Mouse (Mus musculus) inflammation-experienced regulatory T-cells, adult 6 months (primary cell): ENCODE results near the gene 9330182O14Rik. TPM values are rescaled to one million over a fixed set of nuclear protein-coding genes. Genes with fewer than 3 reads are reported as not detected.

ENCODE experiments used
- ATAC-seq: one replicate; pipeline ENCODE4 v1.8.0; 2017
- polyA plus RNA-seq, 3 experiments: library from polyadenylated mRNA; unstranded; fragments of 100-300 nt; shearing (Covaris generic); gene quantifications; one replicate each; pipeline ENCODE4 v1.2.1; 2017

The 9330182O14Rik gene
- not detected for polyA plus RNA-seq

- ATAC-seq: no peak
Observed at GRCm38 (mm10) chr15:40134152-40134792, at the start of gene 9330182O14Rik. 9330182O14Rik (plus strand) TSS chr15:40134365.

GRCm38 (mm10) chr15:40103304-40103703 is 30.9 kb upstream of the 9330182O14Rik start:
- ATAC-seq: no peak

GRCm38 (mm10) chr15:40105712-40106111 is 28.5 kb upstream of the 9330182O14Rik start:
- no peak for ATAC-seq

DNA sequence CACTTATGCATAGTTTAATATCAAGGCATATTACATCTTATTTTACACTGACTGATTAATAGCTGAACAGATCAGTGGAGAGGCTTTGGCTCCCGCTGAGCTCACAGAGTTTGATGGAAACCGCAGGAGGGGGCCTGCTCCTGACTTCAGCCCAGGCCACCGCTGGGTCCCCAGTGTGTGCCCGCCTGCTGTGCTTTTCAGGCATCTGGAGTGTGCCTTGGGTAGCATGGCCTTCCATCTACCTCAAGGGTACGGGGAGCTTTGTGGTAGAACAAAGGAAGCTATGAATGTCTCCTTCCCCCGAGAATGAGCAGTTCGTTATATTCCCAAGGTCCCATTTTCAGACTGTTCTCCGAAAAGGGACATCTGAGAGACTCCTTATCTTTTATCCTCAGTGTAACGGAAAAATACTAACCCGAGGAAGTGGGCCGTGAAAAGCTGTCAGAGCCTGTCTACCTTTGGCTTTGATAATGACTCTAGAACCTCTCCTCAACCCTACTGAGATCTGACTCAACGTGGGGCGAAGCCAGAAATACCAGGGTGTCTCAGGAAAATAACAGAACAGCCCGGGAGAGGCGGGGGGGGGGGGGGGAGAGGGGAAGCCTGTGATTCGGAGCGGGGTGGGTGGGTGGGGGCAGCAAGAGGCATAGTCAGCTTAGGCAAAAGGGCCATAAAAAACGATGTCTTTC is 20.1 kb upstream of the 9330182O14Rik start:
- ATAC-seq: no peak

DNA sequence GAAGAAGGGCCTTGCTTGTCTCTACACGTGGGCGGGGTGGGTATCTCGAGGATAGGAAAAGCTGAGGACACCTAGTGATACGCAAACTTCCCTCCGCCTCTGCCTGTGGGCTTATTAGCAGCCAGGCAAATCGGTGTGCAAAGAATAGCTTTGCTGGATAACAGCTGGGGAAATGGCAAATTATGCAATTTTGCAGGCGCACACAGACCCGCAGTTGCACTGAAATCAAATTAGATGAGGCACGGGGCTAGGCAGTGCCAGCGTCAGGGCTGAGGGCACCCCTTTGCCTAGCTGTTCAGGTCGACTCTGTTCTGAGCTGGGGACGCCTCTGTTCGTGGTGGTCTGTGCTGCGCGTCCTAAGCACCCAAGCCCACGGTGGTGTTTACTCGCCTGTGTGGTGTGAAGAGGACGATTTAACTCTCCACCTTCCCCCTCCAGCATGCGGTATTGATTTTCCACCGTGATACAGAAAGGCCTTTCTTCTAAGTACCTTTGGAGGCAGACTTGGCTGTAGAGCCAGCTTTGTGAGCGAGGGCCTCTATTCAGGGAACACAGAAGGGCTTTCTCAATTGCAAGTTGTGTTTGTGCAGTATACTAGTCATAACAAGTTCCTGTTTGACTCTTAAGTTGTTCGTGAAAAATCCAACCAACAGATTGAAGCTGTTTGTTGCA is 19.4 kb upstream of the 9330182O14Rik start:
- ATAC-seq: no peak

DNA sequence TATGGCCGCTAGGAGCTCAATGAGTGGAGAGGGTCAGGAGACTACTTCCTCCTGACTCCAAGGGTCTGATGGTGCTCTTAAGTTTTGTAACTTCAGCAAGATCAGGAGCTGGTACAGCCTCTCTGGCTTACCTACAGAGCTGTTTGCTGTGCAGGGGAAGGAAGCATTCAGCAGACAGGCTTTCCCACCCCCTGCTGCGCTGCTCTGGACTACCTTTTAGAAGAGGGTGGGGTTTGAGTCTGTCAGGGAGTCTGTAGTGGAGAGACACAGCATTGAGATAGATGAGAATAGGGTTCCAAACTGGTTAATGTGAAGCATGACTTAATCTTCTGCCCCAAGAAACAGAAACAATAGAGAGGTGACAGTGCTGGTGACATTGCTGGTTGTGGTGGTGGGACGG is 17.8 kb upstream of the 9330182O14Rik start:
- ATAC-seq: no peak

DNA sequence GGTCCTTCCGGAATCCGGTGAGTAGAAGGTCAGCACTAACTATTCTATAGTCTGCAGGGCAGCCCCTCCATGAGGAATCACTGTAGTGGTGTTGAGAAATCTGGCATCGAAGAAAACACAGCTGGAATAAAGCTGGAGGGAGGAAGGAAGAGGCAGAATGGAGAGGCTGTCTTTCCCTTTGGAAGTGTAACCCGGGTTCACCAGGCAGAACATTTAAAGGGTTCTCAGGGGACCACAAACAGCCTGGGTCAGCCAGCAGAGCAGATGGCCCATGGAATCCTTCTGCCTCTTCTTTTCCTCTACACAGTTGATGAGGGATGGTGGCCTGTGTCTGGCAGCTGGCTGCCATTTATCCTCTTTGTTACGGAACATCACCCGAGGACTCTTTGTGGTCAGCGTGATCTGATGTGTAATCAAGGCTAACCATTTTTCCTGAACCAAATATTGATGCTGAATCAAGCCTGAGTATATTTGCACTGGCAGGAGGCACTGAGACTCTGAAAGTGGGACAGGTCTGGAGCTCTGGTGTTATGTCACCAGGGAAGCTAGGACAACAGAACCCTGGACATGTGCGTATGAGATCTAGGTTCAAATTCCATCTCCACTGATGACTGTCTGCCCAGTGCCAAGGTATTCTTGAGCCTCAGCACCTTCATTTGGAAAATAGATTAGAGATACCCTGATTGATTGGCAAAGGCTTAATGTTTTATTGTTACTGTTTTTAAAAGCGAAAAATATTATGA is 9.8 kb upstream of the 9330182O14Rik start:
- no peak for ATAC-seq

DNA sequence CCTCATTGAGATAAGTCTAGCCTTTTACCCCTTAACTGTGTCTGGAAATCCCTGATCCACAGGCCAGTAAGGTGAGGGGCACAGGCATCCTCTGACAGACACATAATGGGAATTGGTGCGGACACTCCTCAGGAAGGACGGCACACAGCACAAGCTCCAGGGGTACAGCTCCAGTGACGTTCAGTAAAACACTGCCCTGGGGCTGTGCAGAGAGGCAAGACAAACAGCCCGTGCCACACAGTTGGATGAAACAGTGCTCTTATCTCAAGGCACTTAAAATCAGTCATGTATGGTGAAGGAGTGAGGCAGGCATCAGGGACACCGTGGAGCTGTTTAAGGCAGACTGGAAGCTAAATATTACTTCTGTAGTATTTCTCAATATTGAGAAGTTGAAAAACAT is 4.7 kb upstream of the 9330182O14Rik start:
- ATAC-seq: no peak

DNA sequence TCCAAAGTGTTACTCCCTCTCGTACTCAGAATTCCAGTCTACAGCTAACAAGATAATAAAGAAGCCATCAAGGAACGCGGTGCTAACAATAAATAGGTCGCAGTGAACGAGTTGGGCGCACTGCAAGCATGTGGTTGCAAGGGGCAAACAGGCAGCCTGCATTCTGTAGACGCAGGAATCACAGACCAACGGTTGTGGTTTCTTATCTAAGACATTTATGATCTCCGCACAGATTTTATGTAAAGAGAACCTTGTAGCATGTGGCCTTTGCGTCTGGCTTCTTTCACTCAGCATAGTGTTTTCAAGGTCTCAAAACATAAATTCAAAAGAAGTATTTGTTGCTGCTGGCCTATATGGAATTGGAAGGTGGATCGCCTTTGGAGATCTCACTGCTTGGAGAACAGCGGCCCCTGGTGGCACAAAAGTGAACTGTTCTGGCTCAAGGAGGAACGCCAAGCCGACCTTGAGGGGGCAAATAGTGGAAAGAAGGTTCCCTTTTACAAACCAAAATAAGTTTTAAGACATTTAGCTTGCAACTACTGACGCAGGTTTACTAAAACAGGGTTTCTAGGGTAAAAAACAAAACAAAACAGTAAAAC is 3.2 kb upstream of the 9330182O14Rik start:
- peak; percentile 60 for ATAC-seq

GRCm38 (mm10) chr15:40132408-40132807 is 1.8 kb upstream of the 9330182O14Rik start:
- ATAC-seq: no peak

DNA sequence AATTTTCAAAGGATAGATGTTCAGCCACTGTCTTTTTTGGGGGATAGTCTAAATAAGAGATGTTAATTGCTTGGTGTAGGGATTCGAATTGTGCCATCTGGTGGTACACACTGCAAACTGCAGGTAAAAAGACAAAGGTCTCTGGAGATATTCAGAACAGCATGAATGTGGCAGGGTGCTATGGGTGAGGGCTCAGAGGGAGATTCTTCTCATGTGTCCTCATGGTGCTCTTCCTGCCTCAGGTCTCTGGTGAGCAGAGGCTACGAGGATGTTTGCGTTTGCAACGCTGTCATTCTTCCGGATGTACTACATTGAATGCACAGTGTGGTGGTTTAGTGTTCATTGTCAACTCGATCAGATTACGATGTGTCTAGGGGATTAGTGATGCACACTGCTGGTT is 10.1 kb downstream of the 9330182O14Rik start:
- ATAC-seq: no peak

DNA sequence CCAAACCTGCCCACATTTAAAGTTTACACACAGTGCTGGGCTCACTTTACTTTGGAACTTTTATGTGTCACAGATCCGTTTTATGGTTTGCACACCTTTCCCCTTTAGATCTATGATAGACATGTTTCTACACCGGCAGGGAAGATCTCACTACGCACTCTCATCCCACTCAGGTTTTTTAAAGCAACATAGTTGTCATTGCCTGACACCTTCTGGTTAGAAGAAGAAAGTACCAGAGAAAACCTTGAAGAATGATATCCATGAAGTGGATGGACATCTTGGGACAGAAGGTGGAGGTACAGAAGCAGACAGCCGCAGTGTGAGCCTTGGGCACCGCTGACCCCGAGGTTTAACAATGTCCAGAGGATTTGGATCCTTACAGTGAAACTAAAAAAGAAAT is 23.5 kb downstream of the 9330182O14Rik start:
- ATAC-seq: no peak

DNA sequence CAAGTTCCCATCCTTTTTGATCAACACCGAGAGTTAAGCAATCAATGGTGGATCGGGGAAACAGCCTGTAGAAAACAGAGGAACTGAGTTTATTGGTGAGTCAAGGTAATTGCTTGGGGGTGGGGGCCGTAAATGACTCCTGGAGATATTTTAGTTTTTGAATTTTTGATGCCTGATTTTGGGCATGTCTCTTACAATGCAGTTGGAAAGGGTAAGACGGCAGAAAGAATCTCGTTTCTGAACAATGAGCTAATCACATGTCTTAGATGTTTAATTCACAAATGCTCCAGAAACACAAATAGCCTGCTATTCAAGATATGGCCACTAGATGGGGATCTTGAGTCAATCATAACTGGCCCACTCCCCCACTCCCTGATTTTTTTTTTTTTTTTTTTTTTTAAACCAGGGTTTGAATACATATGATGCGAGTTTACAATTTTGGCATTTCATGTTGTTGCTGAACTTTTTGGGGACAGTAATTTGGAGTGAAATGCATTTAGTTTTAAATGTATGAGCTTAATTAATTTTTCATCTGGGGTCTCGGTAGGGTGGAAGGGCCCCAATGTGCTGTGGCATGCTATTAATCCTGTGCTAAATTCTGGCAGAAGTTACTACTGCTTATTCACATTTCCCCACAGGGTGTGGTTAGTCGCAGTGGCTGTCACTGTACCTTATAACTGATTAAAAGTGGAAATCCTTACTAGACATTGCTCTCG is 32.6 kb downstream of the 9330182O14Rik start:
- no peak for ATAC-seq

DNA sequence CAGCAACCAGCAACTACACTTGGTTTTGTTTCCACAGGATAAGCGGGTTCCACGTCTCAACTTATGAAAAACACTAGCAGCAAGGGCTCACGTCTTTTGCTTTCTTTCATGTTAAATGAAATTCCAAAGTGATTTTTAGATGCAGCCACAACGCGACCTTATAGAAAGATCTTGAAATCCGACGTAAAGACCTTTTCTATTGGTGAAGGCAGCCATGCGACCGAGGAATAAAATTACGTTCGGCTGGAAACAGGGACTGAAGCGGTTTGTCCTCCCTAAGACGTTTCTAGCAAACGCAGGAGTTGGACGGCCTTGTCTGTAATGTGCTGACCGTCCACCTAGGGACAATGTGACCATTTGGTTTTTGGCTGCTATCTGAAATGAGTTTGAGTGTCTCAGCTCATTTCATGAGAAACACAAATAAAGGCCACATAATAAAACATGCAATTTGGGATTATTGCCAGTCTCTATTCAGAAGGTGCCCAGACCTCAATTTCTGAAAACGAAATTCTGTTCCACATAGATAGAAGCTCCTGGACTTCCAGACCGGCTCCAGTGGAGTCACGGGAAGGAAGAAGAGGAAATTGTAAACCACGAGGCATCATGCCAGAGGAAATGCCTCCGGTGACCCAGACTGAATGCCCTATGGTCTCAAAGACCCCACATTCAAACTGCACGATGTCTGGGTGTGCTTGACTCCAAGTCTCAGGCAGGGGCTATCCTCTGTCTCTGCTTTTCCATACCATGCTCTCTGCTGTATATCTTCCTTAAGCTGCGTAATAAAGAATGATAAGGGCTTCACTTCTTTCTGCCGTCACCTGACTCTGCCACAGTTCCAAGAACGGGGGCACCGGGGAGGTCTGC is 33.3 kb downstream of the 9330182O14Rik start:
- no peak for ATAC-seq

DNA sequence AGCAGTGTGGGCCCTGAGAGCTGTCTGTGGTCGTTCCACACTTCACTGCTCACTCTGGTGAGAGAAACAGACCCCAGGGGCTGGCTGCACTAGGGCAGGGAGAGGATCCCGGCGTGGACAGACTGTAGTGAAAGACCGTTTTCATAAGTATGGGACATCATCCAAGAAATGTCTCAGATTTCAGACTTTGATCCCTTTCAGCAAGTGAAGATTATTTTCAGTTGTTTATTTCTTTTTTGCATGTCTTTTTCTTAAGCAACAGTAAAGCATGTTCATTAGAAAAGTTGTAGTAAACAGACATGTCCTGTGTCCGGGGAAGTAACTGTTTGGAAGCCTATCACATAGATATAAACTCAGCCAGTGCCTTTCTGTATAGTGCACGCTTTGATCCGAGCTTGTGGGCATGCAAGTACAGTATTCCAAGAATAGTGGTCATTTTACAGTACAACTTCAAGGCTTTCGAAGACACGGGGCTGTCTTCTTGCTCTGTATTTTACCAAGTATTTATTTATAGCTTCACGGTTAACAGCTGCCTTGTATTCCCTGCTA is 34.0 kb downstream of the 9330182O14Rik start:
- ATAC-seq: no peak

DNA sequence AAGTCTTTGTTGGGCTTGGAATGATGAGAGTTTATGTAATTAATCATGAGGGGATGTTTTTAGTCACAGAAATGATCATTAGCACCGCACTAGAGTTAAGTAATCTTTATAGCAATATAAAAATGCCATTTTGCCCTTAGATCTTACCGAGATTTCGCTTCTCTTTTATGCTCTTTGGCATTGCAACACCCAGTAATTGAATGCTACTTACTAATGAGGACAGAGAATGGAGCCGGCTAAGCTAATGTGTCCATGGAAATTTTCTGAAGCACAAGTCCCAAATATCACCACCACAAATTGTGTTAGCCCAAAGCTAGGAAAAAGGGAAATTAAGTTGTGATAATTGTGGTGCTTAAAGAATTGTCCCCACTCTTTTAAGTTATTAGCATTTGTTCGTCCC is 34.9 kb downstream of the 9330182O14Rik start:
- ATAC-seq: no peak

DNA sequence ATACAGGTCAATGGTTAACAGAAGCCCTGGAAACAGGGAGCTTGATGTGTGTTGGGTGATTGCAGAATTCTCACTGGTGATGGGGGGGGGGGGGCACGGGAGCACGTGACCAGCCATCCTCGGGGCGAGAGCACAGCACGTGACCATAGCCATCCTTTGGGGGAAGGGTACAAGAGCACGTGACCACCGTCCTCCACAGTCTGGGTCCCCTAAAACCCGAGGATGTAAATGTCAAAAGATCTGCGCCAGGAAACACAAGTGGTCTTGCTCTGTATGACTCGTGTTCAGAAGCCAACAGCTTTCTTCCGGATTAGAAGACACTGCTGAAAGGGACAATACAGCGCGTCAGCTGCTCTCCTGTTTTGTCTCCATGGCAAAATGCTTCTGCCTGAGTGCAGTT is 35.5 kb downstream of the 9330182O14Rik start:
- no peak for ATAC-seq

DNA sequence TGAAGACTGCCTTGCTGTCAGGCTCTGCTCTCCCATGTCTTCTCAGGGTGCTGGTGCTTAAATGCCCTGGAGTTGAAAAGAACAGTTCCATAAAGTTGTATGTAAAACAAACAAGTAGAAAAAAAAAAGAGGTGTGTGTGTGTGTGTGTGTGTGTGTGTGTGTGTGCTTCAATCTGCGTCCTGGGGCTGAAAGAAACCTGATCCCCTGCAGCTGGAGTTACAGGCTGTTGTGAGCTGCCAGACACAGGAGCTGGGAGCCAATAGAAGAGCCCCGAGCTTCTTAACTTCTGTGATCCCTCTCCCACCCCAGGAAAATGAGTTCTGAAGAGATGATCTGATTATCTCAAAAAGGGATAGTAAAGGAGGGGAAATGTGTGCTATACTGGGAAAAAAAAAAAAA is 45.3 kb downstream of the 9330182O14Rik start:
- ATAC-seq: no peak

GRCm38 (mm10) chr15:40187017-40187416 is 52.9 kb downstream of the 9330182O14Rik start:
- ATAC-seq: no peak
